Mouse (Mus musculus) ovary, adult 18-20 months (tissue): ENCODE data around the gene Intu.

Experiments
- DNase-seq: peaks from one replicate; pipeline ENCODE4 v3.0.0; 2022; ENCODE audit warnings: low spot score, mixed read lengths

Intu gene

DNA sequence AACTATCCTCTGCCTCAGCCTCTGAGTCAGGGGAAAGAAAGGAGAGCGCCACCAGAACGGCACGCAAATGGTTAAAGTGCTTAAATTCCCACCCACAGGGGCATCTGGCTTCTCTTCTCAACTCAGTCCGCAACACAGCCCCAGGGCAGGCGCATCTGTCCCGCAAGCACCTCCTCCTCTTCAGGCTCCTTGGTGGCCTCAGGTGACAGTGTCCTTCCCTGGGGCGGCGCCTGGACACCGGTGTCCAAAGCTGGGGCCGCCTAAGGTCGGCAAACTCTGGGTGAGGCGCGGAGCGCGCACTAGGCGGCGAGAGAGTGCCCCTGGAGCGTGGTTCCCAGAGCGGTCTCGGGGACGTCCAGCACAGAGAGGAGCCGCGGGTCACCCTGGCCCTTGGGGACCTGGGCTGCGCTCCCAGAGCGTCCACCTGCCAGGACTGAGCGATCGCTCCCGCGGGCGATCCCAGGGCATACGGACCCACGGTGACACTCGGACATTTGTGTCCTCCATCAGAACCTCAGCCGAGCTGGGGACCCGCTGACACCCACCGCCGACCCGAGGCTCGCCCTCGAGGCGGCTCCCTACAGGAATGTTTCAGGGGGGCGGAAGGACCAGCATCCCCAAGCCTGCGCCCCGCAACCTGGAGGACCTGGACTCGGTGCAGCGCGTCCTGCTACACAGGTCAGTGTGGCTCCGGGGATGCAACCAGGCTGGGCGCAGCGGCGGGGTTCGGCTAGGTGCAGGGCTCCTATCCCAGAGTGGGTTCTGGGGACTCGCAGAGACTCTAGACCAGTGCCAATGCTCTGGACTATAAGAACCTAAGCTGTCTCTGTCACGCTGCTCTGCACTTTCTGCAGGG lies at the start of gene Intu:
Intu (plus strand) TSS at position 1 of the 856 bp plus-strand sequence.
- peak; percentile 15 for DNase-seq

DNA sequence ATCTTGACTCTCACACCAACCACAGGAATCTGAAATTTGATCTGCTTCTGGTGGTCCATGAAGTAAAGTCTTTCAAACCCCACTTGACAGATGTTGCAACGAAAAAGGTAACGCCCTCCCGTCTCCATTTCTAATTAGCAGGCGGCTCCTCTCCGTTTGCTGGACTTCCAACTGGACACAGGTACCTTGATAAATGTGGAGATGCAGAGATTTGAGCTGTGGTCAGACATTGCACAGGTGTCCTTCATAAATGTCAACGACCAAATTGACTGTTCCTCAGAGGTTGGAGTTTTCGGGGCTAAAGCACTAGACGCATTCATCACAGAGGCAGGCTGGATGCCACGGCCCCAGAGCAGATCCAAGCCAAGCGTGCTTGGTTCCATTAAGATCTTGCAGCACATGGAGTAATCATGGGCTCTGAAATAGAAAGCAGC lies 47.8 kb upstream of the Intu start:
- DNase-seq: no peak

DNA sequence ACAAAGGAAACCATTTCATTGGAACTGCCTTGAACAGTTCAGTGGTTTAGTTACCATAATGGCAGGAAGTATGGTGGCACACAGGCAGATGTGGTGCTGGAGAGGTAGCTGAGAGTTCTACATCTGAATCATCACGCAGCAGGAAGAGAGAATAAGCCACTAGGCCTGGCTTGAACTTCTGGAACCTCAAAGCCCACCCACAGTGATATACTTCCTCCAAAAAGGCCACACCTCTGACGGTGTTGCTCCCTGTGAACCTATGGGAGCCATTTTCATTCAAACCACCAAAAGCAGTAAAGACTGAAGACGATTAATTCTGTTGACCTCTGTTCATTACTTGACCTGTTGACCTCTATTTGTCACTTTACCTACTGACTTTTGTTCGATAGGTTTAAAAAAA lies 43.7 kb upstream of the Intu start:
- no peak for DNase-seq

DNA sequence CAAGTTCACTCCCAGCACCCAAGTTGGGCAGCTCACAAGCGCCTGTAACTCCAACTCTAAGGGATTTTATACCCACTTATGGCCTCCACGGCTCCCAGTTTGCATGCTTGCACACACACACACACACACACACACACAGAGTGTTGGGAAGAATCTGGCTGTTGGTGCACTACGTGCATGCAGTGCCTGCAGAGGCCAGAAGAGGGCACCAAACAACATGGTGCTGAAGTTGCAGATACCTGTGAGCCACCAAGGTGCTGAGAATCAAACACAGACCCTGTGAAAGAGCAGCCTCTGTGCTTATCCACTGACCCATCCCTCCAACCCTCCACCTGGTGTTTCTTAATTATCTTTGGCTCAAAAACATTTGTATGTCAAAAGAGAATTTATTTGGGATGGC lies 39.3 kb upstream of the Intu start:
- no peak for DNase-seq

DNA sequence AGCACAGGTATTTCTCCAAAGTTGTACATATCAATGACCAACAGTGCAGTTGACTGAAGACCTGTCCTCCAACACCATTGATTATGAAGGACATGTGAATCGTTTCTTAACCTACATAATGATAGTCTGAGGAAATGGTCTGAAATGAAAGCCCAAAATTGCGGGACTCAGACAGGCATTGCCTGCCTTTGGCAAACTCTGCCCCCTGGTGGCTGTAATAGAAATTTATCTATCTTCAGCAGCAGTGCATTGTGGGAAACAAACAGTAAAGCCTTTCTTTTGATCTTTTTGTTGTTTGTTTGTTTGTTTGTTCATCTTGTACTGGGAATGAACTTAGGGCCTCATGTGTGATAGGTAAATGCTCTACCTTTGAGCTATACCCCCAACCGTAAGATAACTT lies 32.2 kb upstream of the Intu start:
- no peak for DNase-seq

DNA sequence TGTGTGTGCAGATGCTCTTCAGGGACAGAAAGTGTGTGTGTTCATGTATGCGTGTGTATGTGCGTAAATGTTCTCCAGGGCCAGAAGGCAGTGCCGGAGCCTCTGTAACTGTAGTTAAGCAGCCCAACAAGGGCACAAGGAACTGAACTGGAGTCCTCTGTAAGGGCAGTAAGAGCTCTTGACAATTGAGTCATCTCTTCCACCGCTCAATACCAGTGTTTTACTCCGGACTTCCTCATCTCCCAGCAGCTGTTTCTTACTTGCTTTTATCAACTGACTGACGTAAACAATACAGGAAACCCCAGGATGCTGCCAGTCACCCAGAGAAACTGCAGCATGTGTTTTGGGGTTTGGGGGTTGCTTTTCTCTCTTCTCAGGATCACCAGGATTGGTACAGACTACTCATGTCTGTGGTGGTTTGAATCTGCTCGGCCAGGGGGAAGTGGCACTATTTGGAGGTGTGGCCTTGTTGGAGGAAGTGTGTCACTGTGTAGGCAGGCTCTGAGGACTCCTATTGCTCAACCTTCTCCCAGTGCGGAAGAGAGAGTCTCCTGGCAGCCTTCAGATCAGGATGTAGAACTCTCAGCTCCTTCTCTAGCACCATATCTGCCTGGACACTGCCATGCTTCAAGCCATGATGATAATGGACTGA lies 30.8 kb upstream of the Intu start:
- no peak for DNase-seq

DNA sequence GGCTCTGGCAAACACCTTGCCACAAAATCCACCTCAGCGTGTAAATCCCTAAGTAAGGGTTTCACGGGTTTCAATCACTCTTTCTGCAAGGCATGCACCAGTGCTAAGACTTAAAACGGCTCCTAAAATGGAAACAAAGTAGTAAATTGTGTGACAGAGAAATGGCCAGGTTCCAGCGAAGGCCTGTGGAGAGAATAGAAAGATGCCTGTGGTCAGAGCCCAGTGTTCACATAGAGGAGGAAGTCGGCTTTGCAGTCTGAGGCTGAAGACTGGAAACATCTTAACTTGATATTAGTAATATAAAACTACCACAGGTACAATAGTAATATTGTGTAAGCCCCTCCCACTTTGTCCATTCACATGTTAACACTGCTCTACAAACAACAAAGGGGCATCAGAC lies 26.7 kb upstream of the Intu start:
- DNase-seq: no peak

DNA sequence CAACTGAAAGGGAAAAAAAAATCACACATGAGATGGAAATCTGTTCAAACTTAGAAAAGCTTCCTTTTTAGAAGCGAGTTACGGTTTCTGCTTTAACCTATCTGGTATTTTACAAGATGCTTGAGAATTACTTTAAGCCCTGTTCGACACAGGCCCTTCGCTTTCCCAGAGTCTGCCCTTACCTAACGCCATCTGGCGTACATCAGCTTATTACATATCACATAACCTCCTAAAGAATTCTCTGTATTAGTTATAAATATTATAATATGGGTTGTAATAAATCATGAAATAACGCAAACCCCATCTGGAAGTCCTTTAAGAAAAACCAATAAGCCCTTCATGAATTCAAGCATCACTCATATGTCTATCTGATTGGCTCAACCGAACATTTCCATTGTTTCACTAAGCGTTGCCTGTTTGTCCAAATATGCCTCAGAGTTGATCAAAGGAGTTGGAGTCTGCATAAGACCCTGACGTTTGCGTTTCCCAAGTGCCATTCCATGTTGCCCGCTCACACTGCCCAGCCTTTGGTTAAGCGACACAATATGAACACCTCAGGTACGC lies 25.6 kb upstream of the Intu start:
- no peak for DNase-seq

DNA sequence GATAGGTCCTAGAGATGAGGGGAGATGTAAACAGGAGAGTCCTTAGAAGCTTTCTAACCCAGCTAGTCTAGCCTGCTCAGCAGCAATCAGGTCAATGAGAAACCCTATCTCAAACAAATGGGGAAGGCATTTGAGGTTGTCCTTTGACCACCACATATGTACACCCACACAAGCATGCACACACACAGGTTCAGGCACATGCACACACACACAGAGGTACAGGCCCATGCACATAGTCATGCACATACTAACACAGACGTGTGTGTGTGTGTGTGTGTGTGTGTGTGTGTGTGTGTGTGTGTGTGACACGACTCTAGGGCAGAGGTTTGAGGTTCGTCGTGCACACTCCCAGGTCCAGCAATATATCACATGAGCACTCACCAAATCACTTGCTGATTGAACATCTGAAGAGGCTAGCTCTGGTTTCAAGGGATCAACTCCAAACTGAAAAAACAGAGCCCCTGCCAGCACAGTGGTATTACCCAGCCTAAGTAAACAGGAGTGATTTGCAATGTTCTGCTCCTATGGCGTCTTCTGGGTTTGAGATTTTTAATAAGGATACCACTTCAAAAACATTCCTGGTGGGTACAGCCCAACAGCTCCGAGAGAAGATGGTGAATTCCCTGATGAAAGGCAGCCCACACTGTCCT lies 22.0 kb upstream of the Intu start:
- DNase-seq: no peak

DNA sequence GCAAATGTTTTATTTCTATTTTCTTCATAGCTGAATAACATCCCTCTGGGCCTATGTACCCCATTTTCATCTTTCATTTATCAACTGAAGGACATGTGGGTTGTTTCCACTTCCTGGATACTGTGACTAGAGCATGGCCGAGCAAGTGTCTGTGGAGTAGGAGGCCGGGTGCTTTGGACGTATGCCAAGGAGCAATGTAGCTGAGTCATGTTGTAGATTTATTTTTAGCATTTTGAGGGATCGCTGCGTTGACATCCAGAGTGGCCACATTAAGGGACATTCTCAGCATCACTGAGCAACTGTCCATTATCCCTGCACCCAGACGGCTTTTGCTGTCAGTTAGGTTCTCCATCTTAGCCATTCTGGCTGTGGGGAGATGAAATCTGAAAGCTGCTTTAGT lies 20.5 kb upstream of the Intu start:
- DNase-seq: no peak

DNA sequence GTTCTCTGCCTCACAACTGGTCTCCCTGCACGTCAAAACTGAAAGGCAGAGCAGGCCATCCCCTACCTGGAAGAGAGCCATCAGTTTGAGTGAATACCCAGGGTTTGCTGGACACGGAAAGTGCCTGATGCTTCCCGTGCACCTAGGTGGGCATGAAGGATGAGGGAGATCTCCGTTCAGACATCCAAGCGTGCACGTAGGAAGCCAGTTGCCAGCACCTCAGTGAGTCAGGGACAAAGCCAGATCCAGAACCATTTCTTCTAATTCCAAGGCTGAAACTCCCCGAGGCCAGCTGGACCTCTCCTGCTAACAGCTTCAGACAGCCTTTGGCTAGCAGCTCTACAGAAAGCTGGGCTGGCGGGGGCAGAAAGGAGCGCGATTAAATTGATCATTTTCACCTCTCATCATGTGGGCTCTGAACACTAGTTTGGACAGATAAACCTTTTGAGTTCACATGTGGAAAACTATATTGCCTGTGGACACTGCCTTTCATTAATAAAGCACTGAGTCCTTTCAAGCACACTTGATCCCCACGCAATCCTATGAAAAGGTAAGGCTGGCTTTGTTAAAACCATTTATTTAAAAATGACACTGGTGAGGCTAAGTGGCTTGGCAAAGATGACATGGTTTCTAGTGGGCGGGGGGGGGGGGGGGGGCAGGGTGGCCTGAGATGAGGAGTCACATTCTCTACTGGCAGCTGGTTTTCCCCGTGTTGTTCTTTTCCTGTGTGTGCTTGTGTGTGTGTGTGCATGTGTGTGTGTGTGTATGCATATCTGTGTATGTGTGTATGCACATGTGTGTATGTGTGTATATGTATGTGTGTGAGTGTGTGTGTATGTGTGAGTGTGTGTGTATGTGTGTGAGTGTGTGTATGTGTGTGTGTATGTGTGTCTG lies 17.9 kb upstream of the Intu start:
- no peak for DNase-seq

DNA sequence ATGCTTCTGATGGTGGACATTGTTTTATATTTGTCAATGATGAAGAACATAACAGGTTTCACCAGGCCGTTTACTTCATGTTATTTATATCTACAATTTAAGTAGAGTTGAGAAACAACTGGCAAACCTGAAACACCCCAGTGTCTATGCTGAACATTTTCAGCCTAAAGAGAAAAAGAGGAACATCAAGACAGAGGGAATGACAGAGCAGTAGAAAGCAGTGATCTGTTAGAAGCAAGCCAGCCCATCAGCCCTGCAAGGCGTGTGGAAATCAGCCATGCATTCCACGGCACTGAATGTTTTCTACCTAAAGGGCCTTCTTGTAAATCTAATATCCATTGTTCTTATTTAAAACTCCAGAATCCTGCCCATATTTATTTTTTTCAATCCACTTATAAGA lies 12.8 kb upstream of the Intu start:
- no peak for DNase-seq

DNA sequence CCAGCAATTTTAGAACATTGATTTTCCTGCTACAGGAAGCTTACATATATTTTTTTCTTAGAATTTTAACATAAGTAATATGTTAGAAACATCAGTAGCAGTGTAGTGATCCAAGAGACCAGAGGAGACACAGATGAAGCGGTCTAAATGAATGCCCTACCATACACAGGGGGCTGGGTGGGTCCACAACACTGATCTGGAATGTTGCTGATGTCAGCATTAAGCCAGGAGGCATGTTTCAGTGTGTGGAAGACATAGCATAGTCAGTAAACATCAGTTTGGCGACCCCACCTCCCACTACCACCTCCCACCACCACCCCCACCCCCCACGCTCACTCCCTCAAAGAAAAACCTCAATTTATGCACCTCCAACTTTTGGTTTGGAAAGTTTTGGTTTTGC lies 11.5 kb upstream of the Intu start:
- DNase-seq: no peak

DNA sequence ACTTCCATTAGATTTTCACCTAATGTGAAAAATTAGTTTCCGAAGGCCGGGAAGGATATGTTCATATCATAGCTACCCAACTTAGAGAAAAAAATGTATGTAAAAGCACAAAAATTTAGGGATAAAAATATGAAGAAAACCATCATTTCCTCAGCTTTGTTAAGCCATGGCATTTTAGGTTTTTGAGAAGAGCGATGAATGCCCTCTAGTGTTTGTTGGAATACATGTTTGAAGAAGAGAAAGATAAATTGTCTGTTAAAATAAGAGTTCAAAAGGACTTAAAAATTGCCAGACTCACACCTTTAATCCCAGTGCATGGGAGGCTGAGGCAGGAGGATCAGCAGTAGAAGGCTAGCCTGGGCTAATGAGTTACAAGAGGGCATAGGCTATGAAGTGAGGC lies 10.5 kb upstream of the Intu start:
- DNase-seq: no peak

DNA sequence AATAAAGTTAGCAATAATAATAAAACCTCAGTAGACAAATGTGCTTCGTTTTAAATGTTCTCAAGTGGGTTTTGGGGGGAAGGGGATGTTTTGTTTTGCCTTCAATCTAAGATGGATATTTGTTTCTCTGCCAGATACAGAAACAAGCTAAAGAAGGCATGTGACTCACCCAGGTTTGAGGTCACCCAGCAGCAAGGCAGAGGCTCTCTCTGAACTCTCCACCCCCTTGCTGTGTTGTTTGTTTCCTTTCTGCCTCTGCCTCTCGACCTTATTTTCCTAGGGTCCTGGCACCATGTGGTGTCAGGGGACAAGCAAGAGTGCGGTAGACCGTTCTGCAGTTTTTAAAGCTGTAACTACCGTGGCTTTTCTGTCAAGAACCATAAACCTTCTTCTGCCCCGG lies 8.6 kb upstream of the Intu start:
- no peak for DNase-seq

DNA sequence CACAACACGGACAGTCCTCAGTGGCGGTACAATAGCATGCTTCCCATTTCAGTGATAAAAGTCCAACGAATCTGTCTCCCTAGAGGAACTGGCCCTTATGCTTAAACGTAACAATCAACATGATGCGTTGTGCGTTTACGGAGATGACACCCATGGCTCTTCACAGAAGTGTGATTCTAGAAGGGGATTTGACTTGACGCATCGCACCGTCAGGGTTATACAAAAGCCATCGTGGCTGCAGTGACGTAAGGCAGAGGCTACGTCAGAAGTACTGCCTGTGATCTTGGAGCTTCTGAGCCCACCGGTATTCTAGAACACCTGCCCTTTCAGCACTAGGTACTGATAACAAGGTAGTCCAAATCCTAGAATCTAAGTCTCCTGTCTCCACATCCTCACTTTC lies 8.2 kb upstream of the Intu start:
- no peak for DNase-seq

DNA sequence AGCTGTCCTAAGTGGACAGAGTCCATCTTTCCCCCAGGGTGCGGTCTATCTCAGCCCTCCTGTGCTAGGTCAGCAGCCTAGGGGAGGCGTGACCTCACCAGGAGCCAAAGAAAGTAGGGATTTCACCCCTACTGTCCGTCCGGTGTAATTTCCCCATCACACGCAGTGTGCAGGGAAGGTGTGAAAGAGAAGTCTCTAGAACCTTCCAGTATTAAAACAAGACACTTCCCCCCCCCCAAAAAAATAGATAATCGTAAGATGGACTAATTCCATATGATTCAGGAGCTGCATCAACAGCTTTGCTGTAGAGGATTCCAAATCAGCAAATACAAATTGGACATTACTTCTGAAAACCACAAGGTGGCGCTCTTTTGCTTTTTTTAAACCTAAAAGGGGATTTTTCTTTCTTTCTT lies 7.7 kb upstream of the Intu start:
- DNase-seq: no peak

DNA sequence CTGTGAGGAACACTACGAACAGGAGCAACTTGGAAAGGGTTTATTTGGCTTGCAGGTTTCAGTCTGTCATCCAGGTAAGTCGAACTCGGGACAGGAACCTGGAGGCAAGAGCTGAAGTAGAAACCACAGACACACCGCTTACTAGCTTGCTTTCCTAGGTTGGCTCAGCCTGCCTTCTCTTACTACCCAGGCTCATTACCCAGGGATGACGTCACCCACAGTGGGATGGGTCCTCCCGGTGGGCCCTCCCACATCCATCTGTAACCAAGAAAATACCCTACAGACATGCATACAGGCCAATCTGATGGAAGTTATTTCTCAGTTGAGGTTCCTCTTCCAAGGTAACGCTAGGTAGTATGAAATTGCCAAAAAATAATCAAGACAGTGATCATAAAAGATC lies 6.2 kb upstream of the Intu start:
- no peak for DNase-seq

DNA sequence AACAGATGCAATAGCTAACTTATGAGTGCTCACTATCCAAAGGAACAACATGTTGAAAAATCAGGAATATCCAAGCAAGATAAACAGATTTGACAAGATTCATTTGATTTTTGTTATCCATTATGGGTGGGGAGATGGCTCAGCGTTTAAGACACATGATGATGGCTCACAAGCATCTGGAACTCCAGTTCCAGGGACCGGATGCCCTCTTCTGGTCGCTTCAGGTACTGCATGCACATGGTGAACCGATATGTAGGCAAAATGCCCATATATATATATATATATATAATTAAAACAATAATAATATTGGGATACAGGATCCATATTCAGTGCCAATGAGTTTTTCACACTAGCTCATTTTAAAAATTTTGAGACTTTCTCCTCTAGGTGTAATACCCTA lies 5.7 kb upstream of the Intu start:
- no peak for DNase-seq

DNA sequence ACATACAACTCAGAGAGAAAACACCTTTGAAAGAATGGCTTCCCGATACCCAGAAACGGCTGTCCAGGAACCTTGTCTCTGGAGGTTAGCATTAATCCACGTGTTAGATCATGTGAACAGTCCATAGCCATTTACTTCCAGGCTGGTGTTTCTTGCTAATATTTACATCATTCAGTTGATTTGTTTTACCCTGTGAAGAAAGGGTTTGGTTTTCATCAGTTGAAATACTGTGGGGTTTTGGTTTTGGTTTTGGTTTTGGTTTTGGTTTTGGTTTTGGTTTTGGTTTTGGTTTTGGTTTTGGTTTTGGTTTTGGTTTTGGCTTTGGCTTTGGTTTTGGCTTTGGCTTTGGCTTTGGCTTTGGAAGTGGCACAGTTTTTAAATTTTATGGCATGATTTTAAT lies 5.0 kb upstream of the Intu start:
- DNase-seq: no peak

DNA sequence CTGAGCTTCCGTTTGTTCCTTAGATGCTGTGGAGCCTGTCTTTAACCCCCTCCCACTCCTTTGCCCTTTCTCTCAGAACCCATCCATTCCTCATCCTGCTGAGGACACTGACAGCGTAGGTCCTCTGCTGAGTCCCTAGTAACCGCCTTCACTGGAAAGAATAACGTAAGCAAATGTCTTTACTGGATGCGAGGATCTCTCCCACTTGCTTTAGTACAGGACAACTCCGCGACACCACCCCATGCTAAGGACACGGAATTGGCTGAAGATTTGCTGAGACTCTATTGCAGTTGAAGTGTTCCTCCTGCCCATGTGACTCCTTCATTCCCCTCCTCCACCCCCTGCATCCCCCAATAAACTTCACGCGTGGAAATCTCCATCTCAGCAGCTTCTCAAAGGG lies 3.9 kb upstream of the Intu start:
- DNase-seq: no peak
